Mouse (Mus musculus): ENCODE measurements at regions not wholly inside any gene's neighbourhood (a gene's known extent, or its start where the extent isn't known, plus 50 kb on each side); places are given as distances from the start of the nearest gene placed in this dataset.
A peak's percentile ranks its signal among the peaks of the same experiment; 100 is the strongest.
"Not testable (repeated sequence)": the region's sequence is repeated elsewhere in the genome, so short reads cannot be mapped to it uniquely, and the experiment has no call there.

- ATAC-seq (ENCODE audit: poor library complexity, severe bottlenecking): no peak
These were observed 776.2 kb downstream of the Diaph2 start for GRCm38 (mm10) chrX:130525770-130526169.

GRCm38 (mm10) chrX:130533171-130534156, 783.9 kb downstream of the Diaph2 start:
- no peak for ATAC-seq (ENCODE audit: poor library complexity, severe bottlenecking)

GRCm38 (mm10) chrX:130538771-130539170, 789.2 kb downstream of the Diaph2 start:
- ATAC-seq (ENCODE audit: poor library complexity, severe bottlenecking): not testable (repeated sequence)

- no peak for ATAC-seq (ENCODE audit: poor library complexity, severe bottlenecking)
These were observed 798.5 kb downstream of the Diaph2 start for GRCm38 (mm10) chrX:130548001-130548400.

GRCm38 (mm10) chrX:130549275-130549674, 799.7 kb downstream of the Diaph2 start:
- ATAC-seq (ENCODE audit: poor library complexity, severe bottlenecking): peak; percentile 56

GRCm38 (mm10) chrX:130549925-130550324, 800.4 kb downstream of the Diaph2 start:
- ATAC-seq (ENCODE audit: poor library complexity, severe bottlenecking): no peak

GRCm38 (mm10) chrX:130557251-130557650, 807.7 kb downstream of the Diaph2 start:
- ATAC-seq (ENCODE audit: poor library complexity, severe bottlenecking): no peak

GRCm38 (mm10) chrX:130577706-130578105, 828.2 kb downstream of the Diaph2 start:
- no peak for ATAC-seq (ENCODE audit: poor library complexity, severe bottlenecking)

- ATAC-seq (ENCODE audit: poor library complexity, severe bottlenecking): no peak
These were observed 847.1 kb downstream of the Diaph2 start for GRCm38 (mm10) chrX:130596631-130597030.

GRCm38 (mm10) chrX:130601911-130602310, 852.4 kb downstream of the Diaph2 start:
- ATAC-seq (ENCODE audit: poor library complexity, severe bottlenecking): no peak

- ATAC-seq (ENCODE audit: poor library complexity, severe bottlenecking): no peak
These were observed 889.0 kb downstream of the Diaph2 start for GRCm38 (mm10) chrX:130638513-130638912.

- no peak for ATAC-seq (ENCODE audit: poor library complexity, severe bottlenecking)
These were observed 906.3 kb downstream of the Diaph2 start for GRCm38 (mm10) chrX:130655815-130656214.

GRCm38 (mm10) chrX:130684381-130684780, 934.8 kb downstream of the Diaph2 start:
- no peak for ATAC-seq (ENCODE audit: poor library complexity, severe bottlenecking)

- no peak for ATAC-seq (ENCODE audit: poor library complexity, severe bottlenecking)
These were observed 959.4 kb downstream of the Diaph2 start for GRCm38 (mm10) chrX:130708929-130709328.

- ATAC-seq (ENCODE audit: poor library complexity, severe bottlenecking): not testable (repeated sequence)
These were observed 994.6 kb downstream of the Diaph2 start for GRCm38 (mm10) chrX:130744132-130744531.
